Mouse (Mus musculus): ENCODE data around the gene Pwwp2b. TPM values are rescaled to one million over a fixed set of nuclear protein-coding genes. Genes with fewer than 3 reads are reported as not detected.

Gene Pwwp2b
- polyA plus RNA-seq, 1 experiment, result 7.9 TPM

DNA sequence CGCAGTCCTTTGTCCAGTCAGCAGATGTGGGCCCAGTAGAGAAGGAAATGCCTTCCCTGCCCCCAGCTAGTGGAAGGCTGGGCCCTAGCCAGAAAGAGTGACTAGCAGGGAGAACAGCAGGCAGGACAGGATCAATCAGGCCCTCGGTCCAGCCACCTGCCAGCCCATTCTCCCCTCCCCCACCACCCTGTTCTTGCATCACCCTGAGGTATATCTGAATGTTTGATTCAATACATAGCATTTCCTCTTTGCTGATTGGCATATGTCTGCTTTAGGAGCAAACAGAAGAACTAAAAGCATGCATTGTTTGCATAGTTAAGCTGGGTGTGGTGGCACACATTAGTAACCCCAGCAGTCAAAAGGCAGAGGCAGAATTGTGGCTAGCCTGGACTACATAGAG lies 32.9 kb downstream of the Pwwp2b start:
- H3K27me3 ChIP-seq (replicated peaks; ENCODE audit: control insufficient read depth, insufficient read depth, low read length), result no peaks in the 10 kb centered on the region
- WGBS, result 28% methylated on average over 2 of the region's 2 CpGs
- peaks cover 3% of the 10 kb centered on the region; the same call in 1 of the 2 replicates for H3K4me1 ChIP-seq (ENCODE audit: control insufficient read depth, insufficient read depth, low read length)
- H3K4me3 ChIP-seq (ENCODE audit: insufficient read depth, low read depth, low read length), result no peak overlapping the region
- peak; percentile 51 for DNase-seq
- no peak overlapping the region for H3K27ac ChIP-seq (ENCODE audit: insufficient read depth, low read depth, low read length)
- no peaks in the 10 kb centered on the region for H3K36me3 ChIP-seq (ENCODE audit: control insufficient read depth, insufficient read depth, low read length)
- no peak for TF ChIP-seq CTCF (conservative IDR thresholded peaks at IDR 0.05; ENCODE audit: insufficient read depth, insufficient read length, low read depth, low read length)
- TF ChIP-seq POLR2A (IDR thresholded peaks at IDR 0.05; ENCODE audit: low read depth, low read length), result no peak

DNA sequence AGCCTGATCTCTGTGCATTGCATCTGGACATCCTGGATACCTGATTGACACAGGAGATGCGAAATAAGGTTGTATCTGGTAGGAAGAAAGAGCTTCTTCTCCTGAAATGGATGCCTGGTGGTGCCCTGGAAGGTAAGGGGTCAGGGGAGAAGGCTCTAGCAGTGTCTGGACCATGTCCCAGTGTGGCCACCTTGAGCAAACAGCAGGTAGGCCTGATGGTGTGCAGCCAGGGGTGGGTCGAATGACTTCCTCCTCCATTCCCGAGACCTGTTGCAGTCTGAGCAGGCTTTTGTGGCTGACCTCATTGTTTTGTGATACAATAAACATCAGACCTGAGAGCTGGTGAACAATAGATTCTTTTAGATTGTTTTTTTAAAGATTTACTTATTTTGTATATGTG lies 33.8 kb downstream of the Pwwp2b start:
- Histone ChIP-seq H3K4me3 (ENCODE audit: insufficient read depth, low read depth, low read length) (no peak overlapping the region), H3K27ac (ENCODE audit: insufficient read depth, low read depth, low read length) (no peak overlapping the region), H3K4me1 (ENCODE audit: control insufficient read depth, insufficient read depth, low read length) (peaks cover 3% of the 10 kb centered on the region; the same call in 1 of the 2 replicates), H3K27me3 (replicated peaks; ENCODE audit: control insufficient read depth, insufficient read depth, low read length) (no peaks in the 10 kb centered on the region), H3K36me3 (ENCODE audit: control insufficient read depth, insufficient read depth, low read length) (no peaks in the 10 kb centered on the region)
- WGBS, result 82% methylated on average over 3 of the region's 3 CpGs
- DNase-seq, result no peak
- no peak for TF ChIP-seq CTCF (conservative IDR thresholded peaks at IDR 0.05; ENCODE audit: insufficient read depth, insufficient read length, low read depth, low read length)

DNA sequence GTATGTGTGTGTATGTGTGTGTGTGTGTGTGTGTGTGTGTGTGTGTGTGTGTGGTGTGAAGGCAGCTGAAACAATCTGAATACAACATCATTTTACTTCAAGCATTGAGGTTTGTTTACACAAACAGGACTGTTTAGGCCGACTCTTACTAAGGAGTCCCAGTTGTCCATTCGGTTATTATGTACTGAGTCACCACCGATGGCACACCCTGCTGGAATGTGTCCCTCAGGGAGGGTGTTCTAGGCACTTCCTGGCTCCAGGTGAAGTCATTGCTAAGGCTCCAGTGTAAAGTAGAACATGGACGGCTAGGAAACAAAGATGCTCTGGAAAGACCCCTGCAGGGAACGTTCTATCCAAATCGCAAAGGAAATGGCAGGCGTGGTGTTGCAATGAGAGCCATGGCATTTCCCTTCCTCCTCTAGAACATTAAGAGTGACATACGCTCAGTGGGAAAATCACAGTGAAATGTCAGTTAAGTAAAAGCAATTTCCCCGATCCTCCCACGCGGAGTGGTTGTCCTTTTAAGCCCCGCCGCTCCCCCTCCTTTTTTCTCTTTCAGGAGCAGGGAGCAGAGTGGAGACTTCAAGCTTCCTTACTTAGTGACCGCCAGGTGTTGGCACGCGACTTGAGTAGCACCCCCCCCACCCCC lies 37.1 kb downstream of the Pwwp2b start:
- H3K4me1 ChIP-seq (ENCODE audit: control insufficient read depth, insufficient read depth, low read length), result peaks cover 3% of the 10 kb centered on the region; the same call in 1 of the 2 replicates
- H3K27ac ChIP-seq (ENCODE audit: insufficient read depth, low read depth, low read length), result no peak overlapping the region
- no peak for DNase-seq
- no peak for TF ChIP-seq CTCF (conservative IDR thresholded peaks at IDR 0.05; ENCODE audit: insufficient read depth, insufficient read length, low read depth, low read length)
- no peak for TF ChIP-seq POLR2A (IDR thresholded peaks at IDR 0.05; ENCODE audit: low read depth, low read length)
- H3K36me3 ChIP-seq (ENCODE audit: control insufficient read depth, insufficient read depth, low read length), result no peaks in the 10 kb centered on the region
- WGBS, result 53% methylated on average over 16 of the region's 16 CpGs
- no peaks in the 10 kb centered on the region for H3K27me3 ChIP-seq (replicated peaks; ENCODE audit: control insufficient read depth, insufficient read depth, low read length)
- H3K4me3 ChIP-seq (ENCODE audit: insufficient read depth, low read depth, low read length), result no peak overlapping the region

DNA sequence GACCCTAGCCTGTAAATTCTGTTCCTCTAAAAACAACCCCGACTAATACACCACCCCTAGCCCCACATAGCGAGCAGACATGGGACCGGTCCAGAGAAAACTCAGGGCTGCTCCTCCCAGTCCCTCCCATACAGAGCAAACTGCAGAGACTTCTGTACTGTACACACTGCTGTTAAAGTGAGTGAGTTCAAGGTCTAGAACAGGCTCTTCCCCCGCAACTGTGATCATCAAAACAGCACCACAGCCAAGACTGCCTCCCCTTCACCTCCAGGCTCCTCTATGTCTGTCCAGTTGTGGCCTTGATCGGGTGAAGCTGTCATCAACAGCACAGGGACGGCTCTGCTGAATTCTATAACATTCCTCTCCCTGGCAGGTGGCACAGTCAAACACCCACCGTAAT lies 40.3 kb downstream of the Pwwp2b start:
- Histone ChIP-seq H3K4me1 (ENCODE audit: control insufficient read depth, insufficient read depth, low read length) (no peaks in the 10 kb centered on the region), H3K4me3 (ENCODE audit: insufficient read depth, low read depth, low read length) (no peak overlapping the region), H3K27me3 (replicated peaks; ENCODE audit: control insufficient read depth, insufficient read depth, low read length) (no peaks in the 10 kb centered on the region), H3K36me3 (ENCODE audit: control insufficient read depth, insufficient read depth, low read length) (no peaks in the 10 kb centered on the region), H3K27ac (ENCODE audit: insufficient read depth, low read depth, low read length) (no peak overlapping the region)
- no peak for TF ChIP-seq CTCF (conservative IDR thresholded peaks at IDR 0.05; ENCODE audit: insufficient read depth, insufficient read length, low read depth, low read length)
- no peak for TF ChIP-seq POLR2A (IDR thresholded peaks at IDR 0.05; ENCODE audit: low read depth, low read length)
- 80% methylated on average over 7 of the region's 7 CpGs for WGBS
- no peak for DNase-seq

- Histone ChIP-seq H3K36me3 (ENCODE audit: control insufficient read depth, insufficient read depth, low read length) (no peaks in the 10 kb centered on the region), H3K4me3 (ENCODE audit: insufficient read depth, low read depth, low read length) (no peak overlapping the region), H3K27me3 (replicated peaks; ENCODE audit: control insufficient read depth, insufficient read depth, low read length) (no peaks in the 10 kb centered on the region), H3K27ac (ENCODE audit: insufficient read depth, low read depth, low read length) (no peak overlapping the region), H3K4me1 (ENCODE audit: control insufficient read depth, insufficient read depth, low read length) (no peaks in the 10 kb centered on the region)
- no peak for DNase-seq
- TF ChIP-seq POLR2A (IDR thresholded peaks at IDR 0.05; ENCODE audit: low read depth, low read length), result no peak
- TF ChIP-seq CTCF (conservative IDR thresholded peaks at IDR 0.05; ENCODE audit: insufficient read depth, insufficient read length, low read depth, low read length), result no peak
- 55% methylated on average over 4 of the region's 4 CpGs for WGBS
Measured at GRCm38 (mm10) chr7:139293350-139293749, 45.1 kb downstream of the Pwwp2b start.

DNA sequence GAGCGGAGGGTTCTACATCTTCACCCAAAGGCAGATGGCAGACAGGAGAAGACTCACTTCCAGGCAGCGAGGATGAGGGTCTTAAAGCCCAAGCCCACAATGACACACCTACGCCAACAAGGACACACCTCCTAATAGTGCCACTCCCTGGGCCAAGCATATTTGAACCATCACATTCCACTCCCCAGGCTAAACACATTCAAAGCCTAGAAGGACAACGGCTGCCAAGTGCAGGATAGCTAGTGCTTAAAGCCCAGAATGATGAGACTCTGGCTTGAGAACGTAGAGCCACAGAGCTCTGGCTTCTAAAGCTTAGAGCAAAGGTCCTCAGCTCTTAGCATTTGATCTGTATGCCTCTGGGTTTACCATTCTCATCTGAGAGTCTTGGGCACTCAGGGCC lies 45.8 kb downstream of the Pwwp2b start:
- TF ChIP-seq CTCF (conservative IDR thresholded peaks at IDR 0.05; ENCODE audit: insufficient read depth, insufficient read length, low read depth, low read length) (no peak), POLR2A (IDR thresholded peaks at IDR 0.05; ENCODE audit: low read depth, low read length) (no peak)
- H3K4me3 ChIP-seq (ENCODE audit: insufficient read depth, low read depth, low read length), result no peak overlapping the region
- no peak overlapping the region for H3K27ac ChIP-seq (ENCODE audit: insufficient read depth, low read depth, low read length)
- no peaks in the 10 kb centered on the region for H3K27me3 ChIP-seq (replicated peaks; ENCODE audit: control insufficient read depth, insufficient read depth, low read length)
- H3K4me1 ChIP-seq (ENCODE audit: control insufficient read depth, insufficient read depth, low read length), result no peaks in the 10 kb centered on the region
- no peaks in the 10 kb centered on the region for H3K36me3 ChIP-seq (ENCODE audit: control insufficient read depth, insufficient read depth, low read length)
- WGBS, result 81% methylated on average over 5 of the region's 5 CpGs
- no peak for DNase-seq

DNA sequence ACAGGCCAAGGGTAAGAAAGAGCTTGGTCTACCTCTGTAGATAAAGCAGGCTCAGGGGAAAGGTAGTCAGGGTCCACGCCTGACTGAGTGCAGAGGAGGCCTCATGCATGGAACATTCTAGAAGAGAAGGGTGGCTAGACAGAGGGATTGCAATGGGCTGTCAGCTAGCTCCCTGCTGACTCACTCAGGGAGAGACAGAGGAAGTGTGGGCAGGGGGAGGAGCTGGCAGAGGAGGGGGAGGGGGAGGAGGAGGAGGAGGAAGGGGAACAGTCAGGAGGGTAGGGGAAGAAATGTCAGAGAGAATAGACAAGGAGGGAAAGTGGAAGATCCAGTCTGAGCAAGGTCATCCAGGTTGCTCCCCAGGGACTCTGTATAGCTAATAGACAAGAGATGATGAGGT lies 47.4 kb downstream of the Pwwp2b start:
- H3K27me3 ChIP-seq (replicated peaks; ENCODE audit: control insufficient read depth, insufficient read depth, low read length), result no peaks in the 10 kb centered on the region
- H3K27ac ChIP-seq (ENCODE audit: insufficient read depth, low read depth, low read length), result no peak overlapping the region

More for the DNA sequence above, 47.4 kb downstream of the Pwwp2b start:
- H3K36me3 ChIP-seq (ENCODE audit: control insufficient read depth, insufficient read depth, low read length), result no peaks in the 10 kb centered on the region
- TF ChIP-seq POLR2A (IDR thresholded peaks at IDR 0.05; ENCODE audit: low read depth, low read length), result no peak
- no peak for TF ChIP-seq CTCF (conservative IDR thresholded peaks at IDR 0.05; ENCODE audit: insufficient read depth, insufficient read length, low read depth, low read length)
- no peak for DNase-seq
- 79% methylated on average over 1 of the region's 1 CpGs for WGBS
- no peak overlapping the region for H3K4me3 ChIP-seq (ENCODE audit: insufficient read depth, low read depth, low read length)
- H3K4me1 ChIP-seq (ENCODE audit: control insufficient read depth, insufficient read depth, low read length), result no peaks in the 10 kb centered on the region

Data from kidney, adult 2 months (tissue).